Mouse (Mus musculus) lung, embryonic 15.5 days (tissue): ENCODE results near the gene Ttc25. TPM values are rescaled to one million over a fixed set of nuclear protein-coding genes. Genes with fewer than 3 reads are reported as not detected.

Experiments
- ATAC-seq: fragments of 200-750 bp; cut with Nextera tagmentation; 2 replicates; pipeline ENCODE4 v1.8.0; 2017; ENCODE audit warnings: moderate number of reproducible peaks, borderline replicate concordance; ENCODE audit not compliant: low FRiP score, low TSS enrichment; ENCODE audit errors: extremely low read depth
- H3K27ac ChIP-seq: fragments of 300-500 bp; sonication (generic); 2 replicates; pipeline ENCODE4 v1.5.1; 2015; ENCODE audit warnings: moderate library complexity, mild to moderate bottlenecking, inconsistent platforms
- H3K27me3 ChIP-seq: fragments of 300-500 bp; sonication (generic); 2 replicates; pipeline ENCODE4 v1.6.1; 2015; ENCODE audit warnings: inconsistent platforms
- H3K36me3 ChIP-seq: fragments of 300-500 bp; sonication (generic); 2 replicates; pipeline ENCODE4 v1.6.1; 2015; ENCODE audit warnings: inconsistent platforms
- H3K4me1 ChIP-seq: fragments of 300-500 bp; sonication (generic); 2 replicates; pipeline ENCODE4 v1.6.1; 2015; ENCODE audit warnings: inconsistent platforms
- H3K4me2 ChIP-seq: fragments of 300-500 bp; sonication (generic); 2 replicates; pipeline ENCODE4 v1.6.1; 2015; ENCODE audit warnings: inconsistent platforms, mild to moderate bottlenecking, moderate library complexity
- H3K4me3 ChIP-seq: fragments of 300-500 bp; sonication (generic); 2 replicates; pipeline ENCODE4 v1.5.1; 2015; ENCODE audit warnings: mild to moderate bottlenecking, inconsistent platforms
- H3K9ac ChIP-seq: fragments of 300-500 bp; sonication (generic); 2 replicates; pipeline ENCODE4 v1.6.1; 2015; ENCODE audit warnings: inconsistent platforms
- H3K9me3 ChIP-seq: fragments of 300-500 bp; sonication (generic); 2 replicates; pipeline ENCODE4 v1.6.1; 2016; ENCODE audit warnings: inconsistent platforms
- WGBS: fragments of 180-500 bp; shearing (Covaris S2); methylation state at CpG from one replicate; pipeline ENCODE4 v1.1.7; 2015; 5-methylcytosine and 5-hydroxymethylcytosine counted together
- polyA plus RNA-seq: library from polyadenylated mRNA; unstranded; fragments of >200 nt; fragmentation: Nextera tagmentation; extraction: Ambion mirVana; gene quantifications from 2 replicates; pipeline ENCODE4 v1.2.1, GENCODE M21; 2015

Ttc25 gene
- polyA plus RNA-seq, 1 experiment from 2014 or later = 2.6 TPM

DNA sequence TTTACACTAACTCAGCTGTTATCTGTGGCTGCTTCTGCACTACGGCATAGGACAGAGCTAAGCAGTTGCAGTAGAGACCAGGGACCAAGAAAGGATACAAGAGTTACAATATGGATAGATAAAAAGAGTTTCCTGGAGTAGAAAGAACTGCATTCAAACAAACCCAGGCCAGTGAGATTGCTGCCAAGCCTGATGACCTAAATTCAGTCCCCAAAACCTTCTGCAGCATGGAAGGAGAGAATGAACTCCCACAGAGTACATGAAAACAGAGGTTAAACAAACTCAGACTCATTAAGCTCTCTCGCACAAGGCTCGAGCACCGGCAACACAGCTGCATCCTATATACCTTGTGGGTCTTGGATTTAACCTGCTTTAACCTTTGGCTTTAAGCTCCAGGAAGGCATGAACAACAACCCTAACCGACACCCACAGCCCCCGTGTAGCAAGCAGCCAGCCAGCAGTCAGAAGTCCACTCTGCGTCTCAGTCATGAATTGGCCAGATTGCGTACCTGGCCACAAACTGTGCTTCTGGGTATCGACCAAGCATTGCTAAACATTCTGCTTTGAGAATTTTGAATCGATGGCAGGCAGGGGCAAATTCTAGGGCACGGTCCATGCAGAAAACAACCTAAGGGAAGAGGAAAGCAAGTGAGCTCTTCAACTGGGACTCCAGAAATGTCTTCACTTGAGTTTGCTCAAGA lies 47.1 kb downstream of the Ttc25 start:
- H3K36me3 ChIP-seq = peaks cover 90% of the 10 kb centered on the region
- H3K9ac ChIP-seq = no peak overlapping the region
- no peaks in the 10 kb centered on the region for H3K9me3 ChIP-seq
- 91% methylated on average over 11 of the region's 11 CpGs for WGBS
- no peaks in the 10 kb centered on the region for H3K4me1 ChIP-seq
- ATAC-seq = no peak
- H3K4me3 ChIP-seq = no peak overlapping the region
- H3K4me2 ChIP-seq = no peak overlapping the region
- H3K27ac ChIP-seq = no peak overlapping the region
- no peaks in the 10 kb centered on the region for H3K27me3 ChIP-seq

DNA sequence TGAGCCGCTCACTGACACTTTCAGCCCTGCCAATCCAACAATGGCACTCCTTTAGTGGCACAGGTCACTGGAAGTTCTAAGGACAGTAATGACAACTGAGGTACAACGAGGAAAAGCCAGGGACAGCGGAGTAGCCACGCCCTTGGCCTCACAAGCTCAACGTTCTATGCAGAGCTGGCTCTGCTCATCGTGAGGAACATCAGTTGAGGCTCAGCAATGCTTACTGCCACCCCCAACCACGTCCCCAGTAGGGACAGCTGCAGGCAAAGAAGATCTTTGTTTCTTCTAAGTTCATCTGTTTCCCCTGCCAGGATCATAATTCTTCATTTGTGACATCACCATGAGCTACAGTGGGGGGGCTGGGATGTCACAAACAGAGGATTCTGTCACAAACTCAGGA lies 49.2 kb downstream of the Ttc25 start:
- Histone ChIP-seq H3K9me3 (no peaks in the 10 kb centered on the region), H3K27me3 (no peaks in the 10 kb centered on the region), H3K27ac (no peak overlapping the region), H3K4me3 (no peak overlapping the region), H3K36me3 (peaks cover 92% of the 10 kb centered on the region), H3K4me1 (no peaks in the 10 kb centered on the region), H3K4me2 (no peak overlapping the region), H3K9ac (no peak overlapping the region)
- ATAC-seq = no peak
- WGBS = 83% methylated on average over 7 of the region's 7 CpGs

DNA sequence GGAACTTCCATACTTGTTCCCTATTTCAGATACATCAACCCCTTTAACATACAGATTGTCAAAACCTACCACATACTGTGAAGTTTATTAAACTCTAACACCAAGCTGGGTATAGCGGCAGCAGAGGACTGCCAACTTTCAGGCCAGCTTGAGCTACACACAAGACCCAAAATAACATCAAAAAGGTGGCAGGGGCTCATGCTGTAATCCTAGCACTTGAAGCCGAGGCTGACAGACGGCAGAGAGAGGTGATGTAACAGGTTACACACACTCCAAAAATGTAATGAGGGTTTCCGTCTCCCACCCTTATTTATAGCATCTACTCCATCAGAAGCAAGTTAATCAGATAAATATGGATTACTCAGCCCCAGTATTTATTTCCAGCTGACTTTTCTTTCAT lies 50.1 kb downstream of the Ttc25 start:
- Histone ChIP-seq H3K27ac (no peak overlapping the region), H3K9me3 (no peaks in the 10 kb centered on the region), H3K9ac (no peak overlapping the region), H3K36me3 (peaks cover 93% of the 10 kb centered on the region), H3K27me3 (no peaks in the 10 kb centered on the region), H3K4me2 (no peak overlapping the region), H3K4me3 (no peak overlapping the region), H3K4me1 (no peaks in the 10 kb centered on the region)
- ATAC-seq = no peak
- 81% methylated on average over 4 of the region's 4 CpGs for WGBS

DNA sequence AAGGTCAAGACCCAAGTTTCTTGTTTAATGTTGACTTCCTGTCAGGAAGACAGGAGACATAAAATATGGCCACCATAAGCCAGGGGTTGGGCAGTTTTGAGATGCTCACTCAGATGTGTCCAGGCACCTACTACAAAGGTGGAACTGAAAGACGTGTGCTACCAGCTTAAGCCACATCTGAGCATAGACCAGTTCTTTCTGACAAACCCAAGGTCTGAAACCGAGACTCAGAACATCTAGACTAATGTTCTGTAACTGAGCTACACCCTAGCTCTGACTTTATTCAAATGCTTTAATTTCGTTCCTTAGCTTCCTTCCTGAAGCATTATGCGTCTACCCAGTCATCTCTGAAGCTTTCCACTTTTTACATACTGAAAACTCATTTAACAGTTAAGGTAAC lies 52.7 kb downstream of the Ttc25 start:
- WGBS = 72% methylated on average over 4 of the region's 4 CpGs
- no peaks in the 10 kb centered on the region for H3K9me3 ChIP-seq
- no peak overlapping the region for H3K9ac ChIP-seq
- no peak for ATAC-seq
- no peaks in the 10 kb centered on the region for H3K27me3 ChIP-seq
- no peaks in the 10 kb centered on the region for H3K4me1 ChIP-seq
- no peak overlapping the region for H3K4me2 ChIP-seq
- no peak overlapping the region for H3K4me3 ChIP-seq
- peaks cover 79% of the 10 kb centered on the region for H3K36me3 ChIP-seq
- H3K27ac ChIP-seq = no peak overlapping the region

DNA sequence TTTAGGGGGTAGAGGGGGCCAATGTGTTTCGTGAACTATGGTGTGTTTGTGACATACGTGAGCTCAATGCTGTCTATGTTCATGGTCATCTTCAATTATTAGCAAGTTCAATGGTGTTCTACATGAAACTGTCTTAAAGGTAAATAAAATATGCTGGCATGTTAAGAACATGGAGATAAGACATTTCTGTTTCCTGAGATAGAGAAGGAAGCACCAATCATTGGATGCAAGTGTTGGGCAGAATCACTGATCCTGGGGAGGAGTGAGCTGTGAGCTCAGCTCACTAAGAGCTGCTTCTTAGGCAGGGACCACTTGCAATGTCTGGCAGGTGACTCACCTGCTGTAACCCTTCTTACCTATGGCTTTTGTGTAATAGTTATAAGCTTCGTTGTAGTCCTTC lies 56.0 kb downstream of the Ttc25 start:
- no peak overlapping the region for H3K4me2 ChIP-seq
- H3K4me3 ChIP-seq = no peak overlapping the region
- WGBS = 94% methylated on average over 3 of the region's 3 CpGs
- ATAC-seq = no peak
- no peaks in the 10 kb centered on the region for H3K27me3 ChIP-seq
- no peak overlapping the region for H3K9ac ChIP-seq
- H3K36me3 ChIP-seq = peaks cover 55% of the 10 kb centered on the region
- no peaks in the 10 kb centered on the region; the same call in 1 of the 2 replicates for H3K4me1 ChIP-seq
- no peaks in the 10 kb centered on the region for H3K9me3 ChIP-seq
- no peak overlapping the region for H3K27ac ChIP-seq

DNA sequence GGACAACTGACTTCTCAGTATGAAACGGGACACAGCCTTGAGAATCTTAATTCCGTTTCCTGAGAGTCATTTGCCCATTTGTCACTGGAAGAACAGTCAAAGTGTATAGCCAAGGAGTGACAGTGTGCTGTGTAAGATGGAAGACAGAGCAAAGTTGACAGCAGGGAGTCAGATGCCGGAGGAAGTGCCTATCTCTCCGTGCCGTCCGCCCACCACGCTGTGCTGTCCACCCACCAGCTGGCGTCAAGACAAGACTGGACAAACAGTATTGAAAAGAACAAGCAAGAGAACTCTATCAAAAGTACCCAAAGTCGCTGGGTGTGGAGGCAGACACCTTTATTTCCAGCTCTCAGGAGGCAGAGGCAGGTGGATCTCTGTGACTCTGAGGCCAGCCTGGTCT lies 57.7 kb downstream of the Ttc25 start:
- no peak for ATAC-seq
- WGBS = 76% methylated on average over 9 of the region's 9 CpGs
- H3K27ac ChIP-seq = no peak overlapping the region
- no peaks in the 10 kb centered on the region; the same call in 1 of the 2 replicates for H3K4me1 ChIP-seq
- peaks cover 39% of the 10 kb centered on the region for H3K36me3 ChIP-seq
- no peaks in the 10 kb centered on the region for H3K9me3 ChIP-seq
- H3K27me3 ChIP-seq = no peaks in the 10 kb centered on the region
- no peak overlapping the region for H3K9ac ChIP-seq
- H3K4me3 ChIP-seq = no peak overlapping the region
- no peak overlapping the region for H3K4me2 ChIP-seq

DNA sequence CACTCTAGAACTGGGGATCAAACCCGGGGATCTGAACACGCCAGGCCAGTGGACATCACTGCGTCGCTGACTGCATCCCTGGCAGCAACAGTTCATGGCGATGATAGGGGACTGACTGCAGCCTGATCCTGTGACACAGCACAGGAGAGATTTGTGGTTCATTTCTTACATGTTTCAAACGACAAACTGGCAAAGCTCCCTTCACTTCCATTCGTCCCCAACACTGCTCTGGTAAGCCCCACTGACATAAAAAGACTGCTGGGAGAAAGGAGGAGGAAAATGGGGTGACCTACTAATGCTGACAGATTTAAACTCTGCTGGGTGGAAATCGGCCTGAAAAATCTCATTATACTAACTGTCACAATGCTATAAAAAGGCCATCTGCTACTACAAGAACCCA lies 58.4 kb downstream of the Ttc25 start:
- no peak overlapping the region for H3K27ac ChIP-seq
- peaks cover 37% of the 10 kb centered on the region for H3K36me3 ChIP-seq

DNA sequence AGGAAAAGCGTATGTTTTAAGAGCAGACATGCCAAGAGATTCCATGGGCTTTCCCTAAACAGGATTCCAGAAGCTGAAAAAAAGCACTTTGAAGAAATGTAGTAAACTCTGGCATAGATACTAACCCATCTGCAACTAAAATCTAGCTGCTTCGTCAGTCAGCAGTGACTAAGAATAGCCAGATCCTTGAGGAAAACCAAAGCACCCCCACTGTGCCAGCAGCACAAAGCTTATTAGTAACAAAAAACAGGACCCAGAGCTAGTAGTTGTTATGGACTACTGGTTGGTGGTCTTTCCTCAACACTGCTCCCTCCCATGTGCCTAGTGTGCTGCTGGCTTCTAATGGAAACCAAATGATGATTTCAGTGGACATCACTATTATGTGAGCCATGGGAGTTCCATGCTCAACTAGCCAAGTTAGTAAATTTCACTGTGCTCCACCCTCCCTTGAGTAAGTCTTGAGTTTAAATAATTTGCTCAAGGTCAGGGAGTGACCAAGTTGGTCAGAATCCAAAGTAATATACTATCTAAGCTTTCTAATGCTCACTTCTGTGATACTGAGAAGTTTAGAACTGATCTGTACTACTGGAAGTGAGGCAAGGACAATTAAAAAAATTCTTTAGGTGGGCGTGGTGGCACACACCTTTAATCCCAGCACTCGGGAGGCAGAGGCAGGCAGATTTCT lies 59.1 kb downstream of the Ttc25 start:
- WGBS = 84% methylated on average over 4 of the region's 4 CpGs
- H3K27me3 ChIP-seq = no peaks in the 10 kb centered on the region
- no peak overlapping the region for H3K4me2 ChIP-seq
- H3K27ac ChIP-seq = no peak overlapping the region
- no peak for ATAC-seq
- no peaks in the 10 kb centered on the region for H3K9me3 ChIP-seq
- peaks cover 30% of the 10 kb centered on the region for H3K36me3 ChIP-seq
- H3K4me3 ChIP-seq = no peak overlapping the region
- H3K9ac ChIP-seq = no peak overlapping the region
- H3K4me1 ChIP-seq = peaks cover 9% of the 10 kb centered on the region; the same call in 1 of the 2 replicates

More for the DNA sequence above, 58.4 kb downstream of the Ttc25 start:
- no peak for ATAC-seq
- WGBS = 81% methylated on average over 8 of the region's 8 CpGs
- Histone ChIP-seq H3K27me3 (no peaks in the 10 kb centered on the region), H3K4me1 (peaks cover 3% of the 10 kb centered on the region; the same call in 1 of the 2 replicates), H3K9me3 (no peaks in the 10 kb centered on the region), H3K9ac (no peak overlapping the region), H3K4me3 (no peak overlapping the region), H3K4me2 (no peak overlapping the region)

DNA sequence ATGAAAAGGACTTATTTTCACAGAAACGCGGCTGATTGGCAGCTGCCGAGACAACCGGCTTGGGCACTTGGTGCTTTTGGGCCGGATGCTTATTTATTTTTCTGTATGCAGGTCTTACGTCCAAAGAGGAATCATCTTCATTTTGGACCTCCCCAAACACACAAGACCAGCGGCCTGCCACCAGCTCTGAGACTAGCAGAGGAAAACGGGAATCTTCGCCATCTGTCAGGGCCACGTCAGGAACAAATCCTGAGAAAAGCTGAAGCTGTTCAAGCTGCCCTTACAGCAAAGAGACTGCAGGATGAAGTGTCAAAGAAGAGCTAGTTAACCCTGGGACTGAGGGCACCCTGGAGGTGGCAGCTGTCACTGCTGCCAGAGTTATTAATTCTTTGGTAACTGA lies 60.0 kb downstream of the Ttc25 start:
- H3K27me3 ChIP-seq = no peaks in the 10 kb centered on the region
- H3K27ac ChIP-seq = no peak overlapping the region
- no peak overlapping the region for H3K9ac ChIP-seq
- no peak overlapping the region for H3K4me2 ChIP-seq
- no peak overlapping the region for H3K4me3 ChIP-seq
- peaks cover 21% of the 10 kb centered on the region for H3K36me3 ChIP-seq
- whole genome bisulfite sequencing = 83% methylated on average over 10 of the region's 10 CpGs
- H3K9me3 ChIP-seq = no peaks in the 10 kb centered on the region
- no peak for ATAC-seq
- H3K4me1 ChIP-seq = peaks cover 18% of the 10 kb centered on the region; the same call in 1 of the 2 replicates

DNA sequence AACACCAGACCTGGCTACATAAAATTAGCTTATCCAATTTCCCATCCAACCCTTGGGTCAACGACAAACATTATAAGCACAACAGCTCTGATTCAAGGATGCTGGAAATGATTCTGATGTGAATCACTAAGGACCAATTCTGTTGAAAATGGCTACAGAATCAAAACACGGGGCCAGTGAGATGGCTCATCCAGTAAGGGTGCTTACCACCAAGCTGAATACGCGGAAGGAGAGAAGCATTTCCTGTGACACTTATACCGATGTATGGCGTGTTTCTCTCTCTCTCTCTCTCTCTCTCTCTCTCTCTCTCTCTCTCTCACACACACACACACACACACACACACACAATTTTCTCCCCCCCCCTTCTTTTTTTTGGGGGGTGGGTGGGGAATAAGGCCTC lies 61.7 kb downstream of the Ttc25 start:
- no peaks in the 10 kb centered on the region for H3K27me3 ChIP-seq
- WGBS = 88% methylated on average over 6 of the region's 6 CpGs
- no peak overlapping the region for H3K27ac ChIP-seq
- no peak overlapping the region for H3K4me2 ChIP-seq
- no peak overlapping the region for H3K9ac ChIP-seq
- no peak overlapping the region for H3K4me3 ChIP-seq
- peaks cover 24% of the 10 kb centered on the region; the same call in 1 of the 2 replicates for H3K4me1 ChIP-seq
- peaks cover 9% of the 10 kb centered on the region for H3K36me3 ChIP-seq
- ATAC-seq = no peak
- no peaks in the 10 kb centered on the region for H3K9me3 ChIP-seq

DNA sequence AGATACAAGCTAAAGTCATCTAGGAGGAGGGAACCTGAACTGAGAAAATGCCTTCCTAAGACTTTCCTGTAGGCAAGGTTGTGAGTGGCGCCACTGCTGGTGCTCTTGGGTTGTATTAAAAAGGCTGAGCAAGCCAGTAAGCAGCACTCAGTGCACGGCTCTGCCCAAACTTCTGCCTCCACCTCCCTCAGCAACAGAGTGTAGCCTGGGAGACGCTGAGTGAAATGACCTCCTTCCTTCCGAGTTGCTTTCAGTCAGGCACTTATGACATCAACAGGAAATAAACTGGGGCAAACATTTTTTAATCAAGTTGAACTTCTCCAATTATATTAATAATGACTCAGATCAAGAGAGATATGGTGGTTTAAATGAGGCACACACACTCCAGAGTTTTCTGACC lies 63.4 kb downstream of the Ttc25 start:
- no peak for ATAC-seq
- Histone ChIP-seq H3K4me1 (peaks cover 27% of the 10 kb centered on the region; the same call in 1 of the 2 replicates), H3K4me2 (no peak overlapping the region), H3K27ac (no peak overlapping the region), H3K9ac (no peak overlapping the region), H3K9me3 (no peaks in the 10 kb centered on the region), H3K27me3 (no peaks in the 10 kb centered on the region), H3K4me3 (no peak overlapping the region), H3K36me3 (peaks cover 6% of the 10 kb centered on the region)
- WGBS = 53% methylated on average over 4 of the region's 4 CpGs

DNA sequence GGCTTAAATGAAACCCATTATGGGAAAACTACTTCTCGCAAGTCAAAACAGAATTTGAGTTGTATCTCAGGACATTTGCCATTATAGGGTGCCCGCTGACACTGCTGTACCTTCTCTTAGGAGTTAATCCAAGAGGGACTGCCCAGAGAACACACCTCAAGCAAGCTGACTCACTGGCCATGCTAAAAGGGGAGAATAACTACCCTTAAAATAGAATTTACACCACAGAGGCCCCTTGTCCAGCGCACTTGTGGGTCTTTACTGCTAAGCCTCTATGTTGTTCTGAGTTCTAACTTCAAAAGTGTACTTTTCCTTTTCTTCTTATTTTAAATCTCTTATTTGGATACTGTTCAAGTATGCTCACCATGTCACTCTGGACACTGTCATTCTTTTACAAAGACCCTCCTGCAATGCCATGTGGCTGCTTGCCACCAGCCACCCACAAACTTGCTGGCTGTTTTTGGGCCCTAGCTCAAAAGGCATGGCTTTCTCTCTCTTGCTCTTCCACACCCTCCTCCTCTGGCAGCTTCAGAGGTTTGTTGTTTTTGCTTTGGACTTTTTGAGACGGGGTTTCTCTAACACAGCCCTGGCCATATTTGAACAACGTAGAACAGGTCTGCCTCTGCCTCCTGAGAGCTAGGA lies 64.1 kb downstream of the Ttc25 start:
- Histone ChIP-seq H3K9me3 (no peaks in the 10 kb centered on the region), H3K9ac (no peak overlapping the region), H3K4me1 (peaks cover 27% of the 10 kb centered on the region; the same call in 1 of the 2 replicates), H3K36me3 (peaks cover 6% of the 10 kb centered on the region), H3K27ac (0 out of 2 replicates have a peak overlapping the region, but pooled peaks have one; percentile 21), H3K4me3 (no peak overlapping the region), H3K27me3 (no peaks in the 10 kb centered on the region), H3K4me2 (no peak overlapping the region)
- no peak for ATAC-seq
- 83% methylated on average over 5 of the region's 5 CpGs for WGBS
